Mouse (Mus musculus): ENCODE results near the gene Ick. TPM values are rescaled to one million over a fixed set of nuclear protein-coding genes. Genes with fewer than 3 reads are reported as not detected.

Gene Ick
- total RNA-seq (2023): 6.9 TPM

GRCm38 (mm10) chr9:78108796-78109239 is at the start of gene Ick, which contains the start of gene Fbxo9:
Gene Ick, plus strand, starts transcription at chr9:78109192.
Gene Fbxo9, minus strand, starts transcription at chr9:78109065.

DNA sequence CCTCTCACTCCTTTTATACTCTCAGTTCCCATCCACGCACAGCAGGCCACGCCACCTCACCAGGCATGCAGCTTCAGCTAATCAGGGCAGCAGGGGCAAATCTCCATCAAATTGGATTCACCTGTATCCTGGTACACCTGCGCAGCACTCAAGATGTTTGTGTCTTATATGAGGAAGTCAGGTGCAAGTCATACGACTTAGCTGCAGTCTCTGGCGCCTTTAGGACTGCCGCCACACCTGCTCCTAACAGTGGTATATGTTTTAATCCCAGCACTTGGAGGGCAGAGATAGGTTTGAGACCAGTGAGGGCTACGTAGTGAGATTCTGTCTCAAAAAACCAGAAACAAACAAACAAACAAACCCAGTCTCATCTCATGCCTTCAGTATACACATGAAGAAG is 73.5 kb downstream of the Ick start, which contains the start of gene Gsta4:
Gene Gsta4, plus strand, starts transcription at position 301 of the 400 bp plus-strand sequence.

Other genes with a start within 250 kb of the Ick start
- 111 TPM for gene Elovl5, start 191.8 kb upstream of the Ick start, total RNA-seq (2023)
- not detected for gene Gcm1, start 57.3 kb upstream of the Ick start, total RNA-seq (2023)
- gene Fbxo9, start 127 bp upstream of the Ick start, total RNA-seq (2023): 44.6 TPM
- 0.73 TPM for gene Gsta4, start 73.6 kb downstream of the Ick start, total RNA-seq (2023)
- not detected for gene Gsta1, start 121.5 kb downstream of the Ick start, total RNA-seq (2023)
- gene Gm3776, start 147.9 kb downstream of the Ick start, total RNA-seq (2023): not detected
- gene Gm10639, start 180.7 kb downstream of the Ick start, total RNA-seq (2023): not detected
- gene Omt2a, start 205.6 kb downstream of the Ick start, total RNA-seq (2023): not detected
- gene Omt2b, start 218.4 kb downstream of the Ick start, total RNA-seq (2023): not detected
- not detected for gene Gsta2, start 246.6 kb downstream of the Ick start, total RNA-seq (2023)

All from CD8-positive naive resting alpha-beta T cell, adult 57 days (primary cell).